Mouse (Mus musculus) testis, adult 2 months (tissue): ENCODE data around the gene Aacs. TPM values are rescaled to one million over a fixed set of nuclear protein-coding genes. Genes with fewer than 3 reads are reported as not detected.
"Not testable (repeated sequence)": the region's sequence is repeated elsewhere in the genome, so short reads cannot be mapped to it uniquely, and the experiment has no call there.

Experiments
- H3K27ac ChIP-seq: fragments of 200-500 bp; 2 replicates; pipeline ENCODE4 v1.5.1; 2012; ENCODE audit warnings: low read depth, low read length; ENCODE audit not compliant: control insufficient read depth, insufficient read depth
- H3K27me3 ChIP-seq: fragments of 200-500 bp; 2 replicates; pipeline ENCODE4 v1.6.1; 2012; ENCODE audit warnings: mild to moderate bottlenecking, low read length, moderate library complexity; ENCODE audit not compliant: control insufficient read depth, insufficient read depth
- H3K36me3 ChIP-seq: fragments of 200-500 bp; 2 replicates; pipeline ENCODE4 v1.6.1; 2012; ENCODE audit warnings: mild to moderate bottlenecking, low read length; ENCODE audit not compliant: control insufficient read depth, insufficient read depth
- H3K4me1 ChIP-seq: fragments of 200-500 bp; 2 replicates; pipeline ENCODE4 v1.6.1; 2012; ENCODE audit warnings: low read length; ENCODE audit not compliant: control insufficient read depth, insufficient read depth
- H3K4me3 ChIP-seq: fragments of 200-500 bp; 2 replicates; pipeline ENCODE4 v1.5.1; 2012; ENCODE audit warnings: low read depth, mild to moderate bottlenecking, low read length, moderate library complexity, mixed read lengths; ENCODE audit not compliant: control insufficient read depth
- CTCF ChIP-seq: fragments of 200-500 bp; IDR thresholded peaks from 2 replicates; pipeline ENCODE4 v1.5.1; 2012; ENCODE audit warnings: low read depth, mild to moderate bottlenecking, inconsistent platforms, low read length, moderate library complexity; ENCODE audit not compliant: control insufficient read depth, insufficient read depth, insufficient replicate concordance
- POLR2A ChIP-seq: fragments of 200-500 bp; IDR thresholded peaks from 2 replicates; pipeline ENCODE4 v1.6.1; 2012; ENCODE audit warnings: low read depth, mild to moderate bottlenecking, inconsistent platforms, low read length, moderate library complexity; ENCODE audit not compliant: control insufficient read depth
- polyA plus RNA-seq: library from polyadenylated mRNA; depleted of rRNA; stranded (reverse); fragments of >200 nt; gene quantifications from 2 replicates; pipeline ENCODE4 v1.2.3, GENCODE M21; 2012

The Aacs gene
- polyA plus RNA-seq, 1 experiment: 90.7 TPM

GRCm38 (mm10) chr5:125485031-125485778 lies 9.6 kb downstream of the Aacs start:
- H3K36me3 ChIP-seq: 0 out of 2 replicates have a peak, but pooled peaks cover 1% of the 10 kb centered on the region
- TF ChIP-seq POLR2A (no peak), CTCF (no peak)
- H3K27me3 ChIP-seq: no peaks in the 10 kb centered on the region

GRCm38 (mm10) chr5:125486088-125486487 lies 10.5 kb downstream of the Aacs start:
- Histone ChIP-seq H3K27ac (no peak overlapping the region), H3K36me3 (0 out of 2 replicates have a peak, but pooled peaks cover 1% of the 10 kb centered on the region), H3K4me3 (no peak overlapping the region), H3K4me1 (no peaks in the 10 kb centered on the region), H3K27me3 (no peaks in the 10 kb centered on the region)
- TF ChIP-seq POLR2A (no peak), CTCF (no peak)

More at GRCm38 (mm10) chr5:125485031-125485778, 9.6 kb downstream of the Aacs start:
- Histone ChIP-seq H3K4me3 (no peak overlapping the region), H3K27ac (no peak overlapping the region), H3K4me1 (no peaks in the 10 kb centered on the region)

- no peak for TF ChIP-seq CTCF
- no peak for TF ChIP-seq POLR2A
- Histone ChIP-seq H3K4me1 (no peaks in the 10 kb centered on the region), H3K27me3 (no peaks in the 10 kb centered on the region), H3K4me3 (no peak overlapping the region), H3K36me3 (0 out of 2 replicates have a peak, but pooled peaks cover 1% of the 10 kb centered on the region), H3K27ac (no peak overlapping the region)
Measured at GRCm38 (mm10) chr5:125487375-125488115, 11.9 kb downstream of the Aacs start.

- H3K36me3 ChIP-seq: 0 out of 2 replicates have a peak, but pooled peaks cover 1% of the 10 kb centered on the region
- H3K4me3 ChIP-seq: no peak overlapping the region
- no peak overlapping the region for H3K27ac ChIP-seq
- no peak for TF ChIP-seq POLR2A
- no peak for TF ChIP-seq CTCF
- H3K27me3 ChIP-seq: no peaks in the 10 kb centered on the region
- no peaks in the 10 kb centered on the region for H3K4me1 ChIP-seq
Measured at GRCm38 (mm10) chr5:125488116-125488455, 12.5 kb downstream of the Aacs start.

- H3K36me3 ChIP-seq, H3K4me3 ChIP-seq: not testable (repeated sequence)
Measured at GRCm38 (mm10) chr5:125488953-125489352, 13.3 kb downstream of the Aacs start.

GRCm38 (mm10) chr5:125491107-125491506 lies 15.5 kb downstream of the Aacs start:
- Histone ChIP-seq H3K27ac (no peak overlapping the region), H3K36me3 (peaks cover 2% of the 10 kb centered on the region; the same call in 1 of the 2 replicates), H3K27me3 (no peaks in the 10 kb centered on the region), H3K4me3 (no peak overlapping the region), H3K4me1 (no peaks in the 10 kb centered on the region)
- no peak for TF ChIP-seq CTCF
- TF ChIP-seq POLR2A: no peak

More at GRCm38 (mm10) chr5:125488953-125489352, 13.3 kb downstream of the Aacs start:
- not testable (repeated sequence) for H3K27ac ChIP-seq, H3K27me3 ChIP-seq, H3K4me1 ChIP-seq

- Histone ChIP-seq H3K4me1 (no peaks in the 10 kb centered on the region), H3K27ac (no peak overlapping the region), H3K36me3 (peaks cover 2% of the 10 kb centered on the region; the same call in 1 of the 2 replicates), H3K27me3 (no peaks in the 10 kb centered on the region), H3K4me3 (no peak overlapping the region)
- no peak for TF ChIP-seq POLR2A
- no peak for TF ChIP-seq CTCF
Measured at GRCm38 (mm10) chr5:125492379-125493092, 16.9 kb downstream of the Aacs start.
